Mouse (Mus musculus) limb, embryonic 15.5 days (tissue): ENCODE results near the gene Fbrs. TPM values are rescaled to one million over a fixed set of nuclear protein-coding genes. Genes with fewer than 3 reads are reported as not detected.
A peak's percentile ranks its signal among the peaks of the same experiment; 100 is the strongest.
"Not testable (repeated sequence)": the region's sequence is repeated elsewhere in the genome, so short reads cannot be mapped to it uniquely, and the experiment has no call there.

ENCODE experiments used
- ATAC-seq: fragments of 200-750 bp; cut with Nextera tagmentation; 2 replicates; pipeline ENCODE4 v1.8.0; 2017; ENCODE audit warnings: low read depth, moderate TSS enrichment; ENCODE audit not compliant: insufficient number of reproducible peaks, low FRiP score, low TSS enrichment
- H3K27ac ChIP-seq: fragments of 300-500 bp; sonication (generic); 2 replicates; pipeline ENCODE4 v1.5.1; 2015; ENCODE audit warnings: moderate library complexity, mild to moderate bottlenecking, inconsistent platforms
- H3K27me3 ChIP-seq: fragments of 300-500 bp; sonication (generic); 2 replicates; pipeline ENCODE4 v1.6.1; 2015; ENCODE audit warnings: inconsistent platforms
- H3K36me3 ChIP-seq: fragments of 300-500 bp; sonication (generic); 2 replicates; pipeline ENCODE4 v1.6.1; 2015; ENCODE audit warnings: inconsistent platforms
- H3K4me1 ChIP-seq: fragments of 300-500 bp; sonication (generic); 2 replicates; pipeline ENCODE4 v1.6.1; 2015; ENCODE audit warnings: inconsistent platforms
- H3K4me2 ChIP-seq: fragments of 300-500 bp; sonication (generic); 2 replicates; pipeline ENCODE4 v1.6.1; 2015; ENCODE audit warnings: mild to moderate bottlenecking, inconsistent platforms
- H3K4me3 ChIP-seq: fragments of 300-500 bp; sonication (generic); 2 replicates; pipeline ENCODE4 v1.5.1; 2015; ENCODE audit warnings: mild to moderate bottlenecking, inconsistent platforms
- H3K9ac ChIP-seq: fragments of 300-500 bp; sonication (generic); 2 replicates; pipeline ENCODE4 v1.6.1; 2015; ENCODE audit warnings: inconsistent platforms
- H3K9me3 ChIP-seq: fragments of 300-500 bp; sonication (generic); 2 replicates; pipeline ENCODE4 v1.6.1; 2016; ENCODE audit warnings: inconsistent platforms
- WGBS: fragments of 180-500 bp; shearing (Covaris S2); methylation state at CpG from one replicate; pipeline ENCODE4 v1.1.7; 2015; 5-methylcytosine and 5-hydroxymethylcytosine counted together
- polyA plus RNA-seq: library from polyadenylated mRNA; unstranded; fragments of >200 nt; fragmentation: Nextera tagmentation; extraction: Ambion mirVana; gene quantifications from 2 replicates; pipeline ENCODE4 v1.2.1, GENCODE M21; 2015

Fbrs gene
- 13.7 and 16.0 TPM in 2 replicates for polyA plus RNA-seq

DNA sequence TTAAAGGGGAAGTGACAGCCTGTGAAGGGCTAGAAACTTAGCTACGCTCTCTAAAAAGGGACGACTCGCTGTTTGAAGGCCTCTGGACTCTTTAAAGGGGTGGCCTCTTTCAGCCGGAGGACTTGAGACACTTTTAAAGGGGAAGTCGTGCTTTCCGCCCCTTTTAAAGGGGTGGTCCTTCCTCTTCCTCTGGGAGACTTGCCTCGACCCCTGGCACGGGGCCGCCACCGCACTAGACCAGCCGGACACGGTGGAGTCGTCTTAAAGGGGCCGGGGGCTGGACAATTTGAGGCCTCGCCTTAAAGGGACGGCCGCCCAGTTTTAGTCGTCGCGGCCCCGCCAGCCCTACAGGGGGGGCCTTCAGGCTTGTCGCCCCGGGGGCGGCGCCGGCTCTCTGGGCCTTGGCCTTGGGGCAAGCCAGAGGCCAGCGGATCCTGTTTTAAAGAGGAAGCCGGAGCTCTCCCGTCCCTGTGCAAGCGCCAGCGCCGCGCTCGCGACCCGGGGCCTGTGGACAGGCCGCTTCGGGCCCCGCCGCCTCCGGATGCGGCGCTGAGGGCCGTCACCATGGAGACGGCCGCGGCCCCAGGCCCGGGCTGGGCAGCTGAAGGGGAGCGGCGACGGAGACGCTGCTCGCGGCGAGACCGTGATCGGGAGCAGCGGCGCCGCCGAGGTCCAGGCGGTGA lies at the start of gene Fbrs:
Gene Fbrs, plus strand, starts transcription at position 565 of the 683 bp plus-strand sequence.
- Histone ChIP-seq H3K4me2 (peak within 1 kb of the TSS; percentile 80), H3K27ac (peak within 1 kb of the TSS; percentile 98), H3K9ac (peak within 1 kb of the TSS; percentile 92), H3K27me3 (no peaks in the 10 kb centered on the region), H3K4me3 (peak within 1 kb of the TSS; percentile 99), H3K9me3 (no peaks in the 10 kb centered on the region), H3K36me3 (peaks cover 51% of the 10 kb centered on the region), H3K4me1 (peaks cover 24% of the 10 kb centered on the region)
- peak; percentile 78 for ATAC-seq
- 0% methylated on average over 52 of the region's 62 CpGs for whole genome bisulfite sequencing

GRCm38 (mm10) chr7:127435206-127435605 lies 43.8 kb upstream of the Fbrs start:
- Histone ChIP-seq H3K9me3 (0 out of 2 replicates have a peak, but pooled peaks cover 5% of the 10 kb centered on the region), H3K27me3 (no peaks in the 10 kb centered on the region), H3K4me3 (no peak overlapping the region), H3K4me1 (no peaks in the 10 kb centered on the region), H3K27ac (no peak overlapping the region), H3K9ac (no peak overlapping the region), H3K4me2 (no peak overlapping the region), H3K36me3 (no peaks in the 10 kb centered on the region)
- WGBS, result 86% methylated on average over 4 of the region's 4 CpGs
- ATAC-seq, result no peak

GRCm38 (mm10) chr7:127437724-127438123 lies 41.3 kb upstream of the Fbrs start:
- H3K36me3 ChIP-seq, result peaks cover 15% of the 10 kb centered on the region
- H3K27ac ChIP-seq, result no peak overlapping the region
- no peaks in the 10 kb centered on the region for H3K4me1 ChIP-seq
- H3K4me3 ChIP-seq, result no peak overlapping the region
- no peak overlapping the region for H3K4me2 ChIP-seq
- 86% methylated on average over 3 of the region's 3 CpGs for WGBS
- no peaks in the 10 kb centered on the region for H3K27me3 ChIP-seq
- 0 out of 2 replicates have a peak, but pooled peaks cover 5% of the 10 kb centered on the region for H3K9me3 ChIP-seq
- no peak for ATAC-seq
- H3K9ac ChIP-seq, result no peak overlapping the region

DNA sequence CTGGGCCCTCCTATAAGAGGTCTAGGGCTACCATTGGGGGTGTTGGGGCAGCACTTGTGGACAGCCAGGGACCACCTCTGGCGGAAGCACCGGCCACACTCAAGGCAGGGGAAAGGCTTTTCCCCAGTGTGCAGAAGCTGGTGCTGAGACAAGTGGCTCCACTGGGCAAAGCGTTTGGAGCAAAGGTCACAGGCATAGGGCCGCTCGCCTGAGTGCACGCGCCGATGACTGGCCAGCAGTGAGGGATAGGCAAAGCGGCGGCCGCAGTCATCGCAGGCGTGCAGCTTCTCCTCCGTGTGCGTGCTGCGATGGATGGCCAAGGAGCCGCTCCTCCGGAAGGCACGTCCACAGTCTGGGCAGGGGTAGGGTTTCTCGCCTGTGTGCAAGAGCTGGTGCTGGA lies 35.0 kb upstream of the Fbrs start:
- no peak for ATAC-seq
- H3K36me3 ChIP-seq, result peaks cover 51% of the 10 kb centered on the region

GRCm38 (mm10) chr7:127448521-127449300 lies 30.3 kb upstream of the Fbrs start, which contains the start of gene Zfp689:
TSS of gene Zfp689 (minus strand) at chr7:127449158.
- H3K4me1 ChIP-seq, result peaks cover 36% of the 10 kb centered on the region
- no peaks in the 10 kb centered on the region for H3K9me3 ChIP-seq
- peak within 1 kb of the TSS; percentile 97 for H3K27ac ChIP-seq
- peak; percentile 82 for ATAC-seq
- peak within 1 kb of the TSS; percentile 69 for H3K4me2 ChIP-seq
- peak within 1 kb of the TSS; percentile 91 for H3K9ac ChIP-seq
- WGBS, result under 1% methylated on average over 54 of the region's 54 CpGs
- H3K27me3 ChIP-seq, result no peaks in the 10 kb centered on the region
- peak within 1 kb of the TSS; percentile 89 for H3K4me3 ChIP-seq
- H3K36me3 ChIP-seq, result peaks cover 44% of the 10 kb centered on the region

More for the DNA sequence above, 35.0 kb upstream of the Fbrs start:
- H3K27ac ChIP-seq, result no peak overlapping the region
- no peak overlapping the region for H3K4me3 ChIP-seq
- no peaks in the 10 kb centered on the region for H3K27me3 ChIP-seq
- no peak overlapping the region for H3K9ac ChIP-seq
- H3K4me1 ChIP-seq, result peaks cover 7% of the 10 kb centered on the region; the same call in 1 of the 2 replicates
- H3K4me2 ChIP-seq, result no peak overlapping the region
- WGBS, result 92% methylated on average over 20 of the region's 20 CpGs
- H3K9me3 ChIP-seq, result no peaks in the 10 kb centered on the region

GRCm38 (mm10) chr7:127449966-127450365 lies 29.0 kb upstream of the Fbrs start:
- no peak for ATAC-seq
- peak overlapping the region; percentile 27; the same call in 1 of the 2 replicates for H3K9ac ChIP-seq
- H3K27ac ChIP-seq, result no peak overlapping the region
- H3K27me3 ChIP-seq, result no peaks in the 10 kb centered on the region
- peaks cover 36% of the 10 kb centered on the region for H3K4me1 ChIP-seq
- peak overlapping the region; percentile 89 for H3K4me3 ChIP-seq
- no peaks in the 10 kb centered on the region for H3K9me3 ChIP-seq
- H3K36me3 ChIP-seq, result peaks cover 40% of the 10 kb centered on the region
- 82% methylated on average over 7 of the region's 7 CpGs for WGBS
- peak overlapping the region; percentile 69 for H3K4me2 ChIP-seq

DNA sequence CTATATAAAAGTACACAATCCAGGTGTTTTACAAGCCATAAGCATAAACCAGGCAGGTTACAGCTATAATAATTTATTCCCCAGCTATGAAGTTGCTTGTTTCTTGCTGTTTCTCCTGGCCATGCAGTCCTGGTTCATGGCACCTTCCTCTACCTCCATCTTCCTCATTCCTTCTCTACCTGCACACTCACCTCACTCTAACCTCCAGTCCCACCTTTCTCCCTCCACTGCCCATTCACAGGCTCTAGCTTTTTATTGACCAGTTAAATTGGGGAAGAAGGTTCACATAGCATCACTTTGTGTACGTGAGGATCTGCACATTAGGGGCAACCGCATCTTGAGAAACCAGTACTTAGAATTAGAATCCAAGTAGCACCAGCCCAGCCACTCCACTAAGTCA lies 25.9 kb upstream of the Fbrs start:
- Histone ChIP-seq H3K9me3 (no peaks in the 10 kb centered on the region), H3K4me2 (no peak overlapping the region), H3K4me3 (no peak overlapping the region), H3K4me1 (peaks cover 29% of the 10 kb centered on the region), H3K9ac (no peak overlapping the region), H3K27ac (no peak overlapping the region), H3K27me3 (no peaks in the 10 kb centered on the region), H3K36me3 (peaks cover 49% of the 10 kb centered on the region)
- no peak for ATAC-seq
- WGBS, result 98% methylated on average over 2 of the region's 2 CpGs

GRCm38 (mm10) chr7:127454905-127455304 lies 24.1 kb upstream of the Fbrs start:
- H3K9ac ChIP-seq, result no peak overlapping the region
- WGBS, result 88% methylated on average over 7 of the region's 7 CpGs
- peaks cover 22% of the 10 kb centered on the region for H3K4me1 ChIP-seq
- ATAC-seq, result no peak
- no peak overlapping the region for H3K4me3 ChIP-seq
- H3K9me3 ChIP-seq, result no peaks in the 10 kb centered on the region
- peaks cover 59% of the 10 kb centered on the region for H3K36me3 ChIP-seq
- H3K27me3 ChIP-seq, result no peaks in the 10 kb centered on the region
- H3K27ac ChIP-seq, result no peak overlapping the region
- no peak overlapping the region for H3K4me2 ChIP-seq

GRCm38 (mm10) chr7:127458371-127459122 lies 20.5 kb upstream of the Fbrs start:
- H3K9ac ChIP-seq, H3K4me3 ChIP-seq, H3K4me2 ChIP-seq, H3K27me3 ChIP-seq, H3K9me3 ChIP-seq, H3K27ac ChIP-seq, ATAC-seq, H3K4me1 ChIP-seq: not testable (repeated sequence)
- WGBS, result 81% methylated on average over 3 of the region's 3 CpGs
- H3K36me3 ChIP-seq, result peaks cover 59% of the 10 kb centered on the region

DNA sequence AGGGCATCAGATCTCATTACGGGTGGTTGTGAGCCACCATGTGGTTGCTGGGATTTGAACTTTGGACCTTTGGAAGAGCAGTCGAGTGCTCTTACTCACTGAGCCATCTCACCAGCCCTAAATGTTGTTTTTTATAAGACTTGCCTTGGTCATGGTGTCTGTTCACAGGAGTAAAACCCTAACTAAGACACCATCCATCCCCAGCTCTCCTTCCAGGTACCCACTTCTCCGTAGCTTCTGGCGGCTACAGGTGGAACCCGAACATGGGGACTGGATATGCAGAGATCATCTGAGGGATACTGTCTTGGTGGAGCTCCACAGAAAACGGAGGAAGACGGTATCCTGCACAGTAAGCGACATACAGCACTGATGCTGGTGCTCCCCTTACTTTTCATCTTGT lies 19.7 kb upstream of the Fbrs start, which contains the start of gene Prr14:
Gene Prr14, plus strand, starts transcription at position 301 of the 400 bp plus-strand sequence.
- H3K27ac ChIP-seq, H3K9ac ChIP-seq, H3K9me3 ChIP-seq, ATAC-seq, H3K4me1 ChIP-seq, H3K4me3 ChIP-seq, H3K27me3 ChIP-seq, H3K4me2 ChIP-seq: not testable (repeated sequence)
- 95% methylated on average over 8 of the region's 8 CpGs for WGBS
- peaks cover 58% of the 10 kb centered on the region for H3K36me3 ChIP-seq

DNA sequence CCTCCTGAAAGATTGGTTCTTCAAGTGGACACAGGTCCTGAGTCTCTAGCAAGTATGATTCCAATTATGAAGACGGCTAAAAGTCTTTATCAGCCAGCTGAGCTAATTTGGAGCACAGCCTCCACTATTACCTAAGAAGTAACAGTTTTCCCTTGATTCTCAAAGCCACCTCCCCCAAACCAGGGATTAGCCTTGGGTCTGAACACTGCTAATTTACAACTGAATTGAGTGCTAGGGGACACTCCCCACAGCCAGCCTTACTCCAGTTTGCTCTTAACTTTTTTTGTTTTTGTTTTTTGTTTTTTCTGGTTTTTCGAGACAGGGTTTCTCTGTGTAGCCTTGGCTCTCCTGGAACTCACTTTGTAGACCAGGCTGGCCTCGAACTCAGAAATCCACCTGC lies 13.8 kb upstream of the Fbrs start:
- Histone ChIP-seq H3K9me3 (no peaks in the 10 kb centered on the region), H3K36me3 (peaks cover 42% of the 10 kb centered on the region), H3K27me3 (no peaks in the 10 kb centered on the region), H3K4me3 (no peak overlapping the region), H3K4me2 (no peak overlapping the region), H3K4me1 (no peaks in the 10 kb centered on the region), H3K9ac (no peak overlapping the region), H3K27ac (no peak overlapping the region)
- no peak for ATAC-seq
- 91% methylated on average over 3 of the region's 3 CpGs for WGBS
